Mouse (Mus musculus) neural tube, postnatal 0 days (tissue): Measurements from ENCODE around the gene Plekhg1. TPM values are rescaled to one million over a fixed set of nuclear protein-coding genes. Genes with fewer than 3 reads are reported as not detected.

Experiments
- polyA plus RNA-seq: library from polyadenylated mRNA; unstranded; fragments of >200 nt; fragmentation: Nextera tagmentation; extraction: Ambion mirVana; gene quantifications from 2 replicates; pipeline ENCODE4 v1.2.1, GENCODE M21; 2015

The Plekhg1 gene
- polyA plus RNA-seq = 6.0 and 6.4 TPM in 2 replicates

GRCm38 (mm10) chr10:3740148-3740503 is at the start of gene Plekhg1:
Gene Plekhg1, plus strand, starts transcription at chr10:3740364.

GRCm38 (mm10) chr10:3972981-3973588 is 232.9 kb downstream of the Plekhg1 start, which contains the start of gene Mthfd1l:
Gene Mthfd1l, plus strand, starts transcription at chr10:3973118.

Other genes starting within 250 kb of the Plekhg1 start
- 0.48 and 0.53 TPM in 2 replicates for gene Iyd, start 200.1 kb upstream of the Plekhg1 start, polyA plus RNA-seq
- 6.4 and 6.8 TPM in 2 replicates for gene Mthfd1l, start 232.8 kb downstream of the Plekhg1 start, polyA plus RNA-seq